Mouse (Mus musculus): Measurements from ENCODE around the gene Trmt1. TPM values are rescaled to one million over a fixed set of nuclear protein-coding genes. Genes with fewer than 3 reads are reported as not detected.

Trmt1 gene
- polyA plus RNA-seq (2016; fragmentation: Nextera tagmentation; extraction: Ambion mirVana) = 71.7 and 79.3 TPM in 2 replicates

DNA sequence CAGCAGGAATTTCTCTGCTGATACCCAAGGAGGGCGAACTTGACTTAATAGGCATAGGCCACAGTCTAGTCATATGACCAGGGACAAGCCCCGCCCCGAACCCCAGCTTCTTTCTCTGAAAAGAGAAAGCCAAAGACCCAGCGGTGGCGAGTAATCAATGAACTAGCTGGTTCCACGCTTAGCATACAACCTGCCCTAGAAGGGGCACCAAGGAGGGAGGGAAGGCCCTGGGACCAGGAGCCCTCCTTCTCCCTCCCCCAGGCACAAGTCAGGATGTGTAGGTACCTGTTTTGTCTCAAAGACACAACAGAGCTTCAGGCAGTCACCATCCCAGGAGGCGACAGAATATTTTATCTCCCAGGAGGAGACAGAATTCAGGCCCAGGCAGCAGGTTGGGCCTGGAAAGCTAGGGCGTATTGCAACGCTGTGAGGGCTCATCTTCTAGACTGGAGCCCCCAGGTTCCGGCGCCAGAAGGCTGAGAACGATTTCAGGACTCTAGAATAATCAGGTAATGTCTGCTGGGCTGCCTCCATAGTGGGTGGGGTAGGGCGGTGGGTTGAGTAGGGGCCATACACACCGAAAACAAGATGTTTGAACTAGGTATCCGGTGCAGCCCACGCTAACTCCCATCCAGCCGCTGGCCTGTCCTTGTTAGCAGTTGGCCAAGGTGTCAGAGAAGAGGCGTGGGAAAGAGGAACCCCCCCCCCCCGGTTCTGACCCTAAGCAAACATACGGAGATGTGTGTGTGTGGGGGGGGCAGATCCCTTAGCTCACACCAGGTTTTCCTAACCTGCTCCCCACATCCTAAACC is at the start of gene Trmt1:
Gene Trmt1, plus strand, starts transcription at position 117 of the 812 bp plus-strand sequence.
- WGBS = 13% methylated on average over 20 of the region's 20 CpGs
- Histone ChIP-seq H3K9me3 (replicated peaks) (no peaks in the 10 kb centered on the region), H3K36me3 (peaks cover 55% of the 10 kb centered on the region), H3K27me3 (ENCODE audit: low read depth, poor library complexity, severe bottlenecking) (no peaks in the 10 kb centered on the region), H3K4me1 (peaks cover 53% of the 10 kb centered on the region), H3K4me3 (peak within 1 kb of the TSS; percentile 94), H3K27ac (peak within 1 kb of the TSS; percentile 99)
- DNase-seq (ENCODE audit: low spot score) = peak; percentile 41

DNA sequence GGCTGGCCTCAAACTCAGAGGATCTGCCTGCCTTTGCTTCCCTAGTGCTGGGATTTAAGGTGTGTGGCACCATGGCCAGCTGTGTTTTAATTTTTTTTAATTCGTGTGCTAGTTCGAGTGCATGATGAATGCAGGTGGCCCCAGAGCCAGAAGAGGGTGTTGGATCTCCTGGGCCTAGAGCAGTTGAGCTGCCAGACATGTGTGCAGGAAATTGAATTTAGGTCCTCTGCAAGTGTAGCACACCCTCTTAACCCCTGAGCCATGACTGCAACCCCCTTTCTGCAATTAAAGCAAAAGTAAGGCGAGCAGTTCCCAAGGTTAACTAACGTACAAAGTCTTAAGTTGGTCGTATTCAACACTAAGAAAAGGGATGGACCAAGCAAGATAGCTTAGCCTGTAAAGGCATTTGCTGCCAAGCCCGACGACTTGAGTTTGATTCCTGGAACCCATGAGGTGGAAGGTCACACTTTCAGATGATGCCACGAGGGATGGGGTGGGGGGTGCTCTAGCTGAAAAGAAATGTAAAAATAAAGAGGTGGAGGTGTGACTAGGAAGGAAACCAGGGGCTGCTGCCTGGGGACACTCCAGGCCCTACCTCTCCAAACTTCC is 48.1 kb upstream of the Trmt1 start:
- H3K27me3 ChIP-seq (ENCODE audit: low read depth, poor library complexity, severe bottlenecking) = peaks cover 17% of the 10 kb centered on the region; the same call in 1 of the 2 replicates
- peak overlapping the region; percentile 65 for H3K4me3 ChIP-seq
- H3K36me3 ChIP-seq = no peaks in the 10 kb centered on the region
- peaks cover 75% of the 10 kb centered on the region for H3K4me1 ChIP-seq
- H3K27ac ChIP-seq = peak overlapping the region; percentile 95
- DNase-seq (ENCODE audit: low spot score) = peak; percentile 54
- no peaks in the 10 kb centered on the region for H3K9me3 ChIP-seq (replicated peaks)
- 28% methylated on average over 8 of the region's 8 CpGs for WGBS

DNA sequence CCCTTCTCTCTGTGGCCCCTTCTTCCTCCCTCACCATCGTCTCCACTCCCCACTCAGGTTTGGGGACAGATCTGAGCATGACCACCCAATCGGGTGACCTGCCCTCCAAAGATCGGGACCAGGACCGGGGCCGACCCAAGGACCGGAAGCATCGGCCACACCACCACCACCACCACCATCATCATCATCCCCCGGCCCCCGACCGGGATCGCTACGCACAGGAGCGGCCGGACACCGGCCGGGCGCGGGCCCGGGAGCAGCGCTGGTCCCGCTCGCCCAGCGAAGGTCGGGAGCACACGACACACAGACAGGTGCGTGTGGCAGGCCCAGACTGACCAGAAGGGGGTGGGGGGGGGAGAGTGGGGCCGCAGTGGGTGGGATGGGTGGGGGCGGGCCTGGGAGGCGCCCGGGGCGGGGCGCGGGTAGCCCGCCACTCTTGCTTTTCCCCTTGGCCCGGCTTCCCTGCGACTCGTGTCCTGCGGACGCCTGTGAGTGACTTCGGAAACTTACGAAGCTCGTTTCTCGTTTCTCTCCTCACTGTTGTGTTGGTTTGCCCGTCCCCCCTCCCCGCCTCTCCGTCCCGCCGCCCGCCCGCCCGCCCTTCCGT is 47.4 kb upstream of the Trmt1 start:
- no peaks in the 10 kb centered on the region for H3K9me3 ChIP-seq (replicated peaks)
- WGBS = 0% methylated on average over 49 of the region's 52 CpGs
- no peak for DNase-seq (ENCODE audit: low spot score)
- peaks cover 11% of the 10 kb centered on the region; the same call in 1 of the 2 replicates for H3K27me3 ChIP-seq (ENCODE audit: low read depth, poor library complexity, severe bottlenecking)
- no peaks in the 10 kb centered on the region for H3K36me3 ChIP-seq
- H3K27ac ChIP-seq = peak overlapping the region; percentile 95
- H3K4me1 ChIP-seq = peaks cover 70% of the 10 kb centered on the region
- peak overlapping the region; percentile 65 for H3K4me3 ChIP-seq

DNA sequence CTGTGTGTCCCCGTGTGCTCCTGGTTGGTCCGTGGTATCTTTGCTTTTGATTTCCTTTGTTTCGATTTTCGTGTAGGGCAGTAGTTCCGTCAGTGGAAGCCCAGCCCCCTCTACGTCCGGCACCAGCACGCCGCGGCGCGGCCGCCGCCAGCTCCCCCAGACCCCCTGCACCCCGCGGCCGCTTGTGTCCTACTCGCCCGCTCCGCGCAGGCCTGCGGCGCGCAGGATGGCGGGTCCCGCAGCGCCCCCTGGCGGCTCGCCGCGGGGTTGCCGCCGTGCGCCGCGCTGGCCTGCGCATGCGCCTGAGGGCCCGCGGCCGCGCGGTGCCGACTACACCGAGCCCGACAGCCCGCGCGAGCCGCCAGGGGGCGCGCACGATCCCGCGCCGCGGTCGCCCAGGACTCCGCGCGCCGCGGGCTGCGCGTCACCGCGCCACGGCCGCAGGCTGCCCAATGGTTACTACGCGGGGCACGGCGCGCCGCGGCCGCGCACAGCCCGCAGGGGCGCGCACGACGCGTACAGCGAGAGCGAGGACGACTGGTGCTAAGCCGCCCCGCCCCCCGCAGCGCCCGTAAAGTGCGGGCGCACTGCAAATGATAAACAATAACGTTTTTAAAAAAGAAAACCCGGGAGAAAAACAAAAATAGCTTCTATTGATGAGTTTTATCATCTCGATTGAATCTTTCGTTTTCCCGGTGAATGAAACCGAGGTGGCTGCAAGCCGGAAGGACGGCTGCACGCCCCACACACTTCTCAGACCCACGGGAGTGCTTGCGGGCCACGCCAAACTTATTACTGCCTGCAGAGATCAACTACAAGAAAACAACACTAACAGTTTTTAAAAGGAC is 46.7 kb upstream of the Trmt1 start:
- peak overlapping the region; percentile 95 for H3K27ac ChIP-seq
- H3K9me3 ChIP-seq (replicated peaks) = no peaks in the 10 kb centered on the region
- H3K27me3 ChIP-seq (ENCODE audit: low read depth, poor library complexity, severe bottlenecking) = peaks cover 8% of the 10 kb centered on the region; the same call in 1 of the 2 replicates
- peak overlapping the region; percentile 65 for H3K4me3 ChIP-seq
- no peaks in the 10 kb centered on the region for H3K36me3 ChIP-seq
- DNase-seq (ENCODE audit: low spot score) = peak; percentile 95
- WGBS = under 1% methylated on average over 106 of the region's 106 CpGs
- H3K4me1 ChIP-seq = peaks cover 63% of the 10 kb centered on the region

DNA sequence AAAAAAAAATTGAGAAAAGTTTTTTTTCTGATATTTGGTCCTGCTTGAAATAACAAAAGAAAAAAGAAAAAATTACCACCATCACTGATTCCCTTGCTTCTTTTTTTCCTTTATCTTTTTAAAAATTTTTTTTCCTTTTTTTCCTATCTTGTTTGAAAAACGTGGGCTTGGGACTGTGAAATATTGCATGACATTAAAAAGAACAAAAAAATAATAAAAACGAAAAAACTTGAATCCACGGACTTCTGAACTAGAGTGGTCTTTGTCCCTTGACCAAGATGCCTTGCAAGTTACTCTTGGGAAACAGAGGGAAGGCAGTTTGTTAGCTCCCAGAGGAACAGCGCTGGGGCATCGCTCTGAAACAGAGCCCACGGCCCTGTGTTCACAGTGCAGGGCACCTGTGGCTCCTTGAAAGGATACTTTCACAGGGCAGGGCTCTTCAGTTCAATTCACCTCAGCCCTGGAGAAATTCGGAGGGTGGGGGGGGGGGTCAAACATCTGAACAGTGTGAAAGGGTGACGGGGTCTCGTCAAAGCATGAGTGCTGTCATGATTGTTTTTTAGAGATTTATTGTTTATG is 46.0 kb upstream of the Trmt1 start:
- H3K27ac ChIP-seq = peak overlapping the region; percentile 95

DNA sequence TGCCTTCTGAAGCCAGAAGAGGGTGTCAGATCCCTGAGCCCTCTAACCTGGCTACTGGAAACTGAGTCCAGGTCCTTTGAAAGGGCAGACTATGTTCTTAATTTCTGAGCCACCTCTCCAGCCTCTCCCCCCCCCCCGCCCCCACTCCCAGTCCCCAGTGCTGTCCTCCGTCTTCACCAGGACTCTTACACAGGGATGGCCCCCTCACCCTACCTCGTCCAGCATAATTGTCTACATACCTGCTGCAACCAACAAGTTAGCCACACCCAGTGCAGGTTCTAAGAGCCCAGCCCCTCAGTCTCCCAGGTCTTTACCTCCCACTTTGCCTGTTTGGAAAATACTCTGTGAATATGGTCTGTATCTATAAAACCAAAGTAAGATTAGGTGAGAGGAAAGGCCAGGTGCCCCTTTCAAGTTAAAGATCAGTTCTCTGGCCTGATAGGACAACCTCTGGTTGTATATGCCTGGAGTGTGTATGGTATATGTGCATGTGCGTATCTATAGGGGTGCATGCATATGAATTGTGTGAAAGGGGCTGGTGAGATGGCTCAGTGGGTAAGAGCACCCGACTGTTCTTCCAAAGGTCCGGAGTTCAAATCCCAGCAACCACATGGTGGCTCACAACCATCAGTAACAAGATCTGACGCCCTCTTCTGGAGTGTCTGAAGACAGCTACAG is 45.4 kb upstream of the Trmt1 start:
- H3K4me3 ChIP-seq = 0 out of 2 replicates have a peak overlapping the region, but pooled peaks have one; percentile 65
- H3K36me3 ChIP-seq = no peaks in the 10 kb centered on the region
- 71% methylated on average over 6 of the region's 7 CpGs for WGBS
- H3K27me3 ChIP-seq (ENCODE audit: low read depth, poor library complexity, severe bottlenecking) = peaks cover 4% of the 10 kb centered on the region; the same call in 1 of the 2 replicates
- no peak for DNase-seq (ENCODE audit: low spot score)
- no peaks in the 10 kb centered on the region for H3K9me3 ChIP-seq (replicated peaks)
- peaks cover 55% of the 10 kb centered on the region for H3K4me1 ChIP-seq
- H3K27ac ChIP-seq = peak overlapping the region; percentile 95

More for the DNA sequence above, 46.0 kb upstream of the Trmt1 start:
- peak overlapping the region; percentile 65 for H3K4me3 ChIP-seq
- WGBS = 38% methylated on average over 9 of the region's 9 CpGs
- peaks cover 58% of the 10 kb centered on the region for H3K4me1 ChIP-seq
- H3K36me3 ChIP-seq = no peaks in the 10 kb centered on the region
- no peak for DNase-seq (ENCODE audit: low spot score)
- no peaks in the 10 kb centered on the region for H3K9me3 ChIP-seq (replicated peaks)
- H3K27me3 ChIP-seq (ENCODE audit: low read depth, poor library complexity, severe bottlenecking) = peaks cover 5% of the 10 kb centered on the region; the same call in 1 of the 2 replicates

DNA sequence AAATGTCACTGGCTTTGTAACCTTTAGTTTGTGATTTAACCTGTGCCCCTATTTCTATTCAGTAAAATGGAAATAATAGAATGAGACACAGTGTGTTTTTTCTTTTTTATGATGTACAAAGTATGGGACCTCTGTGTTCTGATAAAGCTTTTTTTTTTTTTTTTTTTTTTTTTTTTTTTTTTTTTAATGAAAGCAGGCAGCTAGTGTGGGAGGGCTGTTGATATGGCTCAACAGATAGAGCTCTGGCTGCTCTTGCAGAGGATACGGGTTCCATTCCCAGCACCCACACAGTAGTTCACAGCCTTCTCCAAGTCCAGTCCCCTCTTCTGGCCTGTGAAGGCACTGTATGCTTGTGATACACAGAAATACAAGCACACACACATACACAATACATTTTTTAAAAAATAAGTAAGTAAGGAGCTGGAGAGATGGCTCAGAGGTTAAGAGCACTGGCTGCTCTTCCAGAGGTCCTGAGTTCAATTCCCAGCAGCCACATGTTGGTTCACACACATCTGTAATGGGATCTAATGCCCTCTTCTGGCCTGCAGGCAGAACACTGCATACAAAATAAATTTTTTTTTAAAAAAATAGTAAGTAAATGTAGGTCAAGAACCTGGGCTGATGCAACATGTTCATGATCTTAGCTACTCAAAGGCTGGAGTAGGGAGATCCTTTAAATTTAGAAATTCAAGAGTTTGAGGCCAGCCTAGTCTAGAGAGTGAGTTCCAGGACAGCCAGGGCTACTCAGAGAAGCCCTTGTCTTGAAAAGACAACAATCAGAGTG is 44.3 kb upstream of the Trmt1 start:
- Histone ChIP-seq H3K4me3 (no peak overlapping the region), H3K27me3 (ENCODE audit: low read depth, poor library complexity, severe bottlenecking) (no peaks in the 10 kb centered on the region), H3K4me1 (peaks cover 45% of the 10 kb centered on the region), H3K36me3 (no peaks in the 10 kb centered on the region), H3K9me3 (replicated peaks) (no peaks in the 10 kb centered on the region), H3K27ac (0 out of 2 replicates have a peak overlapping the region, but pooled peaks have one; percentile 57)
- no peak for DNase-seq (ENCODE audit: low spot score)
- WGBS = 93% methylated on average over 1 of the region's 1 CpGs

DNA sequence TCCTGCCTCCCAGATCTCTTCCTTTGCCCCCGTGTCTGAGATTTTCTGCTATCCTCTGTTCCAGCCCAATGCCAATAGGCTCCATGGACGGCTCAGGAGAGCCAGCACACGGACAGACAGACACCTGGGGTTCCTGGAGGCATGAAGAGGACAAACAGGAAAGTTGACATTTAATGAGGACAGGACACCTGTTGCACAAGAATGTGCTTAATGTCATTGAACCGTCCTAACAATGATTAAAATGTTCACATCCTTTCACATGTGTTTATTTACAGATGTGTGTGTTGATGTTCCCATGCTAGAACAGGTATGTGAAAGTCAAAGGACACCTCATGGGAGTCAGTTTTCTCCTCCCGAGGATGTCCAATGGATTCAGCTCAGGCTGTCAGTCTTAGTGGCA is 43.1 kb upstream of the Trmt1 start:
- no peak for DNase-seq (ENCODE audit: low spot score)
- H3K4me3 ChIP-seq = no peak overlapping the region
- 75% methylated on average over 5 of the region's 5 CpGs for WGBS
- H3K4me1 ChIP-seq = peaks cover 43% of the 10 kb centered on the region
- no peaks in the 10 kb centered on the region for H3K27me3 ChIP-seq (ENCODE audit: low read depth, poor library complexity, severe bottlenecking)
- no peak overlapping the region for H3K27ac ChIP-seq
- H3K9me3 ChIP-seq (replicated peaks) = no peaks in the 10 kb centered on the region
- H3K36me3 ChIP-seq = no peaks in the 10 kb centered on the region

DNA sequence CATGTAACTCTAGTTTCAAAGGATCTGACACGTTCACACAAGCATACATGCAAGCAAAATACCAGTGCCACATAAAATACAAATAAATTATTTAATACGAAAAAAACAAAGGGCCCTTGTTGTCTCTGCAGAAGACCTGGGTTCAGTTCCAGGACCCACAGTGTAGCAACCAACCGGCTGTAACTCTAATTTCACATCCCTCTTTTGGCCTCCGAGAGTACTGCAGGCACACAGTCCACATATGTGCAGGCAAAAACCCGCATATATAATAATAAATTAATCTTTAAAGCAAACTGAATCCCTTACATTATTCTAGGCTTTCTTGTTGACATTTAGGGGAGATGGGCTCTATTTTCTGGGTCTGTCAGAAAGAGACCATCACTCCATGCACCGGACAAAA is 39.3 kb upstream of the Trmt1 start:
- H3K27me3 ChIP-seq (ENCODE audit: low read depth, poor library complexity, severe bottlenecking) = no peaks in the 10 kb centered on the region
- peak overlapping the region; percentile 41; the same call in 1 of the 2 replicates for H3K4me3 ChIP-seq
- H3K4me1 ChIP-seq = peaks cover 41% of the 10 kb centered on the region
- no peaks in the 10 kb centered on the region for H3K9me3 ChIP-seq (replicated peaks)
- WGBS = 56% methylated on average over 6 of the region's 6 CpGs
- H3K27ac ChIP-seq = peak overlapping the region; percentile 85
- DNase-seq (ENCODE audit: low spot score) = no peak
- H3K36me3 ChIP-seq = no peaks in the 10 kb centered on the region

DNA sequence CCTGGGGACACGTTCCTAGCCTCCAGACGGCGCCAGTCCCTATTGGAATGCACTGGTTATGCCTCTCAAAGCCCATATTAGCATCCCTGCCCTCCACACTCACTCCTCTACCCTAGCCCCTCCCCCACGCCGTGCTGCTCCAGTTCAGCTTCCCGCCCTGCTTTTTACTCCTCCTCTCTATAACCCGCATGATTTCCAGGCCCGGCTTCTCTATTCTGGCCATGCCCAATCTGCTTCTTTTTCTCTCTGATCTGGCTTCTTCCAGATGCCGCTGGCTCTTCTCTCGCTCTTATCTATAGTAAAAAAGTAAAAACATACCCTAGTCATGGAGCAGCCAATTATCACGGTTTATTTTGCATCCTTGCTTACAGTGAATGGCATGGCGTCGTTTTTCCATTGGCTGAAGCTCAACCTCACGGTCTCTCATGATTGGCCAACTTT is 38.6 kb upstream of the Trmt1 start:
- no peaks in the 10 kb centered on the region for H3K36me3 ChIP-seq
- H3K4me1 ChIP-seq = peaks cover 37% of the 10 kb centered on the region
- no peaks in the 10 kb centered on the region for H3K9me3 ChIP-seq (replicated peaks)
- H3K27ac ChIP-seq = peak overlapping the region; percentile 85
- 3% methylated on average over 14 of the region's 14 CpGs for WGBS
- H3K27me3 ChIP-seq (ENCODE audit: low read depth, poor library complexity, severe bottlenecking) = no peaks in the 10 kb centered on the region
- H3K4me3 ChIP-seq = peak overlapping the region; percentile 41
- DNase-seq (ENCODE audit: low spot score) = peak; percentile 87

DNA sequence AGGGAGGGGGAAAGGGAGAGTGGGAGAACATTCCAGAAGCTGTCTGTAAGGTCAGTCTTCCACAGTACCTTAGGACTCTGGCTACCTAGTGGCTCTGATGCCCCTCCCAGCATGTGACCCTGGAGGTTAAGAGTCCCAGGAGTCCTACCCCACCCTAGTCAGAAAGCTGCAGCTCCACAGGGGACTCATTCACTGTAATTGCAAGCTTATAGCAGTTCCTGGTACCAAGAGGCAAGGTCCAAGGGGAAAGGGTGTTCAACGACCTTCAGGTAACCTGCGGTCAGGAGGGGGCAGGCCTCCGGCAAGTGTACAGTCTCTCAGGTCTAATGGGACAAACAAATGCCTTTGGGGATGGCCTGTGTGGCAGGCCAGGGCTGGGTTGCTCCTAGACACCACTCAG is 35.9 kb upstream of the Trmt1 start:
- peaks cover 44% of the 10 kb centered on the region for H3K4me1 ChIP-seq
- no peaks in the 10 kb centered on the region for H3K9me3 ChIP-seq (replicated peaks)
- DNase-seq (ENCODE audit: low spot score) = no peak
- 59% methylated on average over 3 of the region's 3 CpGs for WGBS
- H3K27ac ChIP-seq = peak overlapping the region; percentile 85
- H3K27me3 ChIP-seq (ENCODE audit: low read depth, poor library complexity, severe bottlenecking) = no peaks in the 10 kb centered on the region
- no peaks in the 10 kb centered on the region for H3K36me3 ChIP-seq
- 0 out of 2 replicates have a peak overlapping the region, but pooled peaks have one; percentile 4 for H3K4me3 ChIP-seq
